Mouse (Mus musculus): Measurements from ENCODE around the gene Epha3.

The Epha3 gene

GRCm38 (mm10) chr16:63792084-63792483 is 71.9 kb downstream of the Epha3 start:
- DNase-seq (ENCODE audit: extremely low spot score, low read depth, low spot score): no peak

DNA sequence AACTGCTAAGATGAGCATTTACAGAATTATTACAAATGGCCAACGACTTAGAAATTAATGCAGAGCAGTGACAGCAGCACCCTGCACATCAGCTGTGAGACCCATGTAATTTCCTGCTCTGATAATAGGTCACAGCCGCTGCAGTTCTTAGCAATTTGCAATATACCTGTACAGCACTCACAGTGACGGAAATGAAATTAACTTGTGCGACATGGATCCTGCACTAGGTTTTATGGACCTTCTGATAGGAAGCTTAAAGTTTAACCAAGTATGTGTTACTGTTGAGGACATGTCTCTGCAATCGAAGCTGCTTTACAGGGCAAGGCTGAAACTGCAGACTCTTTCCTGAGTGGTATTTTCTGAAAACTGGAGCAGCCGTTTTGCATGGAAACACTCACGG is 80.4 kb downstream of the Epha3 start:
- DNase-seq (ENCODE audit: extremely low spot score, low read depth, low spot score): no peak

- no peak for DNase-seq (ENCODE audit: extremely low spot score, low read depth, low spot score)
Observed at GRCm38 (mm10) chr16:63782101-63782500, 81.9 kb downstream of the Epha3 start.

DNA sequence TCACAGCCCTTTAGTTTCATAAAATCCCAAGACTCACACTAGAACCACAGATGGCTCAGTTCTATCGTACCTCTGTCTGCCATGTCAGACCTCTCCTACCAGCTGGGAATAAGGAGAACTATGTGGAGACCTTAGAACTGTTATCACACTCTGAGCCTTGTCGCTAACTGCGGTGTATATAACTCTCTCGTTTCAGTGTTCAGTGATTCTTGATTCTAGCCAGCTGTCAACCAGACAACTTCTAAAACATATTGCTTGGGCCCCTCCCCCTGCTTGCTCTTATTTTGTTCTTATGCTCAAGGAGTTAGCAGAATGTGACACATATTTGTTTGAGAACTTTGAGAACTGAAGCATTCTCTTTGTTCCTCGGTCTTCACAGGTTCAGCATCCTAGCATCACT is 83.8 kb downstream of the Epha3 start:
- DNase-seq (ENCODE audit: extremely low spot score, low read depth, low spot score): no peak

GRCm38 (mm10) chr16:63777811-63778210 is 86.2 kb downstream of the Epha3 start:
- DNase-seq (ENCODE audit: extremely low spot score, low read depth, low spot score): no peak

- no peak for DNase-seq (ENCODE audit: extremely low spot score, low read depth, low spot score)
Observed at GRCm38 (mm10) chr16:63772566-63772965, 91.4 kb downstream of the Epha3 start.

- no peak for DNase-seq (ENCODE audit: extremely low spot score, low read depth, low spot score)
Observed at GRCm38 (mm10) chr16:63767589-63767988, 96.4 kb downstream of the Epha3 start.

GRCm38 (mm10) chr16:63761177-63761576 is 102.8 kb downstream of the Epha3 start:
- DNase-seq (ENCODE audit: extremely low spot score, low read depth, low spot score): no peak

- no peak for DNase-seq (ENCODE audit: extremely low spot score, low read depth, low spot score)
Observed at GRCm38 (mm10) chr16:63760112-63760511, 103.9 kb downstream of the Epha3 start.

- DNase-seq (ENCODE audit: extremely low spot score, low read depth, low spot score): no peak
Observed at GRCm38 (mm10) chr16:63753052-63753451, 110.9 kb downstream of the Epha3 start.

DNA sequence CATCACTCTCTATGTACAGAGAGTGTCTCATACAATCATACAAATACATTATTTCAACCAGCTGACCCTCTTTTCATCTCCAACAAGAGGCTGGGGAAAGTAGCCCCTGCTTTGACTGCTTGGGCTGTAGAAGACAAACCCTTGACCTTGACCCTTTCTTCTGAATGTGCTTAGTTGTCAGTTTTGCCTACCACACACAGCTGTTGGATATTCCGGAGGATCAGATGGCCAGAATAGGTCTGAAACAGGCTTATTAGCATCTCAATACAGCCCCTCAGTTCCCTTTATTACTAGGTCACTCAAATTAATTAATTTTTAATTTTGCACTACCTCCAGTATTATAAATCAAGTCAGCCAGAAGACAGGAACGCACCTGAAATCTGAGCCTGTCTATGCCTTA is 116.2 kb downstream of the Epha3 start:
- DNase-seq (ENCODE audit: extremely low spot score, low read depth, low spot score): no peak

DNA sequence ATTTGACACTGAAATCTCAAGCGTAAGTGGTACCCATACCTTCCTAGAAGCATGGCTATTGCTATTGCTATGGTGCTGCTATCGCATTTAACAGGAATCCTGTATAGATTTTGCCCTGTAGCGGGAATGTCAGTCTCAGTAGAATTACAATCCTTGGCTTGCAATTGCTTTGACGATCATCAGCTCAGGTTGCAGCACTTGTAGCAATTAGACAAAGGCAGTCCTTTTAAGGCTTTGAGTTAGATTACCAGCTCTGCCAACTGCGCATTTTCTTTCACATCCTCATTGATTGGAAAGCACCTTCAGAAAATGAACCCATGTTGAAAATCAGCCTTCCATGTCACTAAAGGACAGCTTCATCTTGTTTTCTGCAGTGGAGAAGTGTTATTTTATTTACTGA is 118.5 kb downstream of the Epha3 start:
- DNase-seq (ENCODE audit: extremely low spot score, low read depth, low spot score): no peak

DNA sequence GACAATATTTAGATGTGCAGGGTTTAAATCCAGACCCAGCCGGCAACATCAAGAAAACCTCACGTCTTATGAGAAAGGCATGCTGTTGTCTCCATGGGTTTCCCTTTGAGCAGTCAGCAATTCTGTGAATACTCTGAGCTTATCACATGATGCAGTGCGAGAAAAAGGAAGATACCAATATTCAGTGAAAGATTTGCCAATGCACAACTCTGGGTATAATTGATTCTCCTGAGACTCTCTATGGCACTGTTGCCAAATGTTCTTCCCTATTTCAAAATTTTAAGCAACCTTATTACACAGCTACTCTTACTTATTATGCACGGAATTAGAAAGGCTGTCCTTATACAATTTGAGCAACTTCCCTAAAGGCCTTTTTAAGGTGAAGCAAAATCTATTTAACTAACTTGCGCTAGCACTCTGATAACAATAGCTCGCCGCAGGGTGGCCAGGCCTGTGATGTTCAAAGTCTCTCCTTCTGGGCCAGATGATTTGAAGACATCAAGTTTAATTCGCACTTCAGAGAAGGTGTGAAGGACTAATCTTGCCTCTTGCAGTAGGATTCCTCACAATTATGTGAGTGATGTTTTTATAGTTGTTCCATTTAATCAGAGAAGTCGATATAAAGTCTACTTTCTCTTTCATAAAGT is 120.6 kb downstream of the Epha3 start:
- no peak for DNase-seq (ENCODE audit: extremely low spot score, low read depth, low spot score)

DNA sequence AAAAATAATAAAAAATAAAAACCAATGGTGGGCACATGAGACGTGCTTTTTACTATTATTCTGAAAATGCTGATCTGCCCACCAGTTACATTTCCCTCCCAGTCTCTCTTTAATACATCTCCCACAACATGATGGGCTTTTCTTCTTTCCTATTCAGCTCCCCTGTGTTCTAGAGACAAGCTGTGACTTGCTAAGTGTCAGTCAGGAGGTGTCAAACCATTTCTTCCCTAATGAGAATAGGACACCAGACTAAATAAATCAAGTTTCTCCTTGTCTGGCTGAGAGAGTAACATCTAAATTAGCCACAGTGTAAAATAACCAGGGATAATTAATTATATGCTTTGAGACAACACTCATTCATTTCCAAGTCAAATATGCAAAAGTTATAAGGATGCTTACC is 144.7 kb downstream of the Epha3 start:
- DNase-seq (ENCODE audit: extremely low spot score, low read depth, low spot score): no peak

DNA sequence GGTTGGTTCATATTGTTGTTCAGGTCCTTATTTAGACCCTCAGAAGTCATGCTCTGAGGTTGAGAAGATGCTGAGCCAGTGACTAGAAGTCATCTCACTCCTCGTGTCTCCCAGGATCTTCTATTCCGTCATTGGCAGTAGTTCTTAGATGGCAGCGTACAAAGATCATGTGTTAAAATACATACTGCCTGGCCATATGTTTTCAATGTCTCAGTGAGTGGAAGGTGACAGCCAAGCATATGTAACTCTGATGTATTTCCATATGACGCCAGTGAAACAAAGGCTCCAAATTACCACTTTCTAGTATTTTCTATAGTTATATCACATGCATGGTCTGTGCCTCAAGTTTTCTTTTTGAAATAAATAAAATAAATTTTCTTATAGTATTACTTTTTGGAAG is 146.7 kb downstream of the Epha3 start:
- no peak for DNase-seq (ENCODE audit: extremely low spot score, low read depth, low spot score)

DNA sequence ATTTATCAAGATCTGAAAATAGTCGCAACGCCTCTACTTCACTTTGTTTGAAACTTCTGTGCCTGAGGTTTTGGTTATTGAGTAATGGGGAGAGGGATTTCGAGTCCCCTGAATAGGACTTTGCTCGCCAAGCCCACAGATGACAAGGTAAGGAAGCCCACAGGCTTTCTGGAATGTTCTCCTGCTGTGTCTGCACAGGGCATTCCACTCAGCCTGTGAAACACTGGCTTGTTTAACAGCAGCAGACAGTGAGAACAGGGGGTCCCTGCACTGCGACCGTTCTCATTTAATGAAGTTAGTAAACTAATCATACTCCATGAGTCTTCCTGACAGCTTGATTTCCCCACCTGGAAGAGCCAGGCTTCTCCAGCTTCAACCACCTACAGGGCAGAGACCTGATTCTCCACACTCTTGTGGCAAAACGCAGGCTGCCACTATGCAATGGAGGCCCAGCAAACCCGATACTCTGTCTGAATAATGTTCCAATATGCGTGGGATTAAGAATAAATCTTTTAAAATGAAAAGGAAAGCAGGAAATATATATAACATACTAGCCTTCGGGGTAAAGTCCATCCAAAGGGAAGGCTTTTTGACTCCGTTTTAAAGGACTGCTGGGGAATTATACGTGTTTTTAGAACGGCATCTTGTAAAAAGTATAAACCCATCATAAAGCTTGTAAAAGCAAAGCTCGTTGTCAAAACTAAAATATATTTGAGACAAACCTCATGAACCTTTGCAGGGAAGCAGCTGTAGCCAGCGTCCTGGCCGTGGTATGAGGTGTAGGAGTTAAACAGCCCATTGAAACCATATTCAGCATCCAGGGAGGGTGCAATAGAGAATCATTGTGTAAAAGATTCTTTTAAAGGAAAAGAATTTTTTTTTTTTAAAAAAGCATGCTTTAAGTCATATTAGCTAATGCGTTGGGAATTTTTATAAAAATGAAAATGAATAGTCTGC is 156.8 kb downstream of the Epha3 start:
- no peak for DNase-seq (ENCODE audit: extremely low spot score, low read depth, low spot score)

- DNase-seq (ENCODE audit: extremely low spot score, low read depth, low spot score): no peak
Observed at GRCm38 (mm10) chr16:63689371-63689770, 174.6 kb downstream of the Epha3 start.

- no peak for DNase-seq (ENCODE audit: extremely low spot score, low read depth, low spot score)
Observed at GRCm38 (mm10) chr16:63684211-63684610, 179.8 kb downstream of the Epha3 start.

GRCm38 (mm10) chr16:63674426-63674825 is 189.5 kb downstream of the Epha3 start:
- no peak for DNase-seq (ENCODE audit: extremely low spot score, low read depth, low spot score)

GRCm38 (mm10) chr16:63673236-63673840 is 190.6 kb downstream of the Epha3 start:
- no peak for DNase-seq (ENCODE audit: extremely low spot score, low read depth, low spot score)

GRCm38 (mm10) chr16:63665897-63666464 is 198.0 kb downstream of the Epha3 start:
- DNase-seq (ENCODE audit: extremely low spot score, low read depth, low spot score): no peak

Measured in hindlimb bud, embryonic 11.5 days (tissue).